Mouse (Mus musculus) embryo, embryonic 9.5 days (tissue): Measurements from ENCODE around the gene Syne2.

Experiments
- DNase-seq: peaks from one replicate; pipeline ENCODE4 v3.0.0-alpha.2; 2017; ENCODE audit errors: extremely low spot score

Syne2 gene

GRCm38 (mm10) chr12:75827751-75828150 is 9.8 kb downstream of the Syne2 start:
- no peak for DNase-seq

- DNase-seq: no peak
Observed at GRCm38 (mm10) chr12:75829616-75830015, 11.7 kb downstream of the Syne2 start.

DNA sequence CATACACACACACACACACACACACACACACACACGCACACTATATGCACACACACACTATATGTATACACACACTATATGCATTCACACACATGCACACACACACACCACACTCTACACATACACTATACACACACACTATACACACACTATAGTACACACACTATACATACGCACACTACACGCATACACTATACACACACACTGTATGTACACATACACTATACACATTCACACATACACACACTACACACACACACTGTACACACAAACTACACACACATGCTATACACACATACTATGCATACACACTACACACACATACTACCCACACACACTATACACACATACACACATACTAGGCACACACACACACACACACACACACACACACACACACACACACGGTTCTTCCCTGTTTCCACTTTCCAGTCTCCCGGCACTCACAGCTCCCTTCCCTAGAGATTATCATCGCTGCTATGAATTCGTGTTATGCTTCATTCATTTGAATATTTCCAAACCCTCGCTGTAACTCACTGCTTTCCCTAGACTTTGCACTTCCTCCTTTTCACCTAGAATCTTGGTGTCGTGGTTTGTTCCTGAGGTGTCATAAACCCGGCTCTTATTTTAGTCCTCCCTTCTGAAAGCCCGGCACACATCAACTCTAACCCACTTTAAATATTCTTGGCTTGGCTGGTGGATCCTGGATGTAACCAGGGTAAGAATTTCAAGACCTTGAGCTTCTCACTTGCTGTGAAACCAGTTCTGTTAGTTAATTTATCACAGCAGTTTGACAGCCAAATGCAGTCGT is 15.4 kb downstream of the Syne2 start:
- DNase-seq: no peak

DNA sequence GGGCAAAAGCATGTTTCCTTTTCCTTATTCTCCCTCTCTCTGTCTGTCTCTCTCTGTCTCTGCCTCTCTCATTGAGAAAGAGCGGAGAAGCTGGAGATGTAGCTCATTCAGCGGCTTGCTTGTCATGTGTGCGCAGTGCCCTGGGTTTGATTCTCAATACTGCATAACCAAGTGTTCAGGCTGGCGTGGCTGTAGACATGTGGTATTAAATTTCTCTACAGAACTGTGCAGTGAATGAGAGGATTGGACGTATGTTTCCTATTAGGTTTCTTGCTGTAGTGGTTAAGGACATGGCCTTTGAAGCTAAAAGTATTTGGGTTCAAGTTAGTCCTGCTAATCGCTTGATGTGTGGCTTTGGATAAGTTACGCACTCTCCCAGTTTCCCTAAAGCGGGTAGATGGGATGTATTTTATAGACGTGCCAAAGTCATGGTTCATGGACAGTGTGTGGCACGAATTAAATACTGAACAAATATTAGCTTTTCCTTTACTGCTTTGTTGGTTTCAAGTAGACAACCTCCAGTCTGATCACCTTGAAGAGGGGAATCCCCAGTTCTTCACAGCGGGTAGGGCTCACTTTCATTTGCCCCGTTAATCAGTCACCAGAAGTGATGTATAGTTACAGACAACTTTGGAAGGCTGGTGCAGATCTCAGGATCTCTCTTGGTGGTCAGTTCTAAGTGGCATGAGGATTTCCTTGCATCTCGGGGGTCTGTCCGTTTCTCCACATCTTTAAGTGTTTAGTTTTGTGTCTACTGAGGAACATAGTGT is 16.2 kb downstream of the Syne2 start:
- DNase-seq: peak; percentile 28

DNA sequence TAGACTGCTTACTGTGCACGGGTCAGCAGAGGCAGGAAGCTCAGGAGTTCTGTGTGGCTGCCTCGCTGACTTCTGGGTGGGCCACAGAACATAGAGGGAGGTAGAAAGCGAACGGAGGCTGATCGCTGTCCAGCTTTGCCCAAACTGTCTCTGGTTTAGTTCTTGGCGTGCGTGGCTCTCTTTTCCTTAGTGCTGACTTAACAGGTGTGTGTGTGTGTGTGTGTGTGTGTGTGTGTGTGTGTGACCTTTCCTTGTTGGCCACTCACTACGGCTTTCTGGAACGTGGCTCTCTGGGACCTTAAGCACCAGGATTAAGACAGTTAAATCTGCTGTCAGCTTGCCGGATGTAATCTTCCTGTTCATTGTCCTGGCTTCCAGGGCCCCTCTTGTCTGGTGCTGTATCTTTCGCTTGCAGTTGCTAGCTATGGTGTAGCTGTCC is 18.6 kb downstream of the Syne2 start:
- DNase-seq: peak; percentile 24

GRCm38 (mm10) chr12:75837462-75837861 is 19.5 kb downstream of the Syne2 start:
- DNase-seq: no peak

GRCm38 (mm10) chr12:75839083-75839736 is 21.3 kb downstream of the Syne2 start:
- no peak for DNase-seq

- DNase-seq: no peak
Observed at GRCm38 (mm10) chr12:75841183-75841582, 23.2 kb downstream of the Syne2 start.

- DNase-seq: no peak
Observed at GRCm38 (mm10) chr12:75844311-75844710, 26.4 kb downstream of the Syne2 start.

GRCm38 (mm10) chr12:75845070-75845469 is 27.1 kb downstream of the Syne2 start:
- DNase-seq: no peak

DNA sequence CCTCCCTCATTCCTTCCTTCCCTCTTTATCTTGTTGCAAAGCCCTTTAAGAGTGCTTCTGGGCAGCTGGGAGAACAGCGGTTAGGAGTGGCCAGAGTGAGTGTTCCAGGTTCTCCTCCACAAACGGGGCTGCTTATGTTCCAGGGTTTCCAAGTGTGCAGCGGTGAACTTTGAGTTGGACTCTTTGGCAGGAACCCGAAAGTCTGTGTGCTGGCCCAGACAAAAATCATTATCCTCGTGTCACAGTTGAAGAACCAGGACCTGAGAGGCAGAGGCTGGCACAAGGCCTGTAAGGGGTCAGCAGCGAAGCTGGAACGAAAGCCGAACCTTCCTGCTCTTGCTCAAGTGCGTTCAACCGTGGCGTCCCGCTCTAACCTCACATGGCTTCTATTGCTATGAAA is 28.6 kb downstream of the Syne2 start:
- no peak for DNase-seq

- no peak for DNase-seq
Observed at GRCm38 (mm10) chr12:75850205-75850604, 32.3 kb downstream of the Syne2 start.

DNA sequence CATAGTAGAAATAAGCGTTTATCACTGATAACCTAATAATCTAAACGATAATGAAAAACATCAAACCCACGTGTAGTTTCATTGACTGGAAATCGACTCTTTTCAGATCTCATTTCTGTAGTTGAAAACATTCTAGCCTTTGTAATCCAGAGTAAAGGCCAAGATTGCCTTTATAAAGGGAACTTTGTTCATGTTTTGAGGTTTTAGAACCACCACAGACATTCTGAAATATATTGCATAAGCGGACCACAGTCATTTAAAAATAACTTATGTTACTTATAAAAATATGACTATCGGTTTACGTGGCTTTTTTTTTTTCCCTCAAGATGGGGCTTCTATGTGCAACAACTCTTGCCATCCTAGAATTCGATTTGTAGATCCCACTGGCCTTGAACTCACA is 33.5 kb downstream of the Syne2 start:
- DNase-seq: no peak

DNA sequence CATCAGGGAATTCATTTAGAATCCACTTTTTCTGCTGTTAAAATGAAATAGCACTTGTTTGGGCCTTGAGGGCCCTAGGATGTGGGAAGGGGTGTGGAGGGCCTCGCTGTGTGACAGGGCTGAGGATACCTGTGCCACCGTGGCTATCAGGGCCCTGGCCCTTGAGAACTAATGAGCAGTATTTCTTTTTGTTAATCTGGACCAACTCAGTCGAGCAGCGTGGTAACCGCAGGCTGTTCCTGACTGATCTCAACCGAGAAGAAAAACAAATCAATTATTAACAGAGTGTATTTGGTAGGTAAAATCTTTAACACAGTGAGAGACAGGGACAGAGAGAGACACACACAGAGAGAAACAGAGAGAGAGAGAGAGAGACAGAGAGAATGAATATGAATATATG is 34.5 kb downstream of the Syne2 start:
- no peak for DNase-seq

GRCm38 (mm10) chr12:75853559-75853958 is 35.6 kb downstream of the Syne2 start:
- no peak for DNase-seq

GRCm38 (mm10) chr12:75855051-75855453 is 37.1 kb downstream of the Syne2 start:
- peak; percentile 7 for DNase-seq

DNA sequence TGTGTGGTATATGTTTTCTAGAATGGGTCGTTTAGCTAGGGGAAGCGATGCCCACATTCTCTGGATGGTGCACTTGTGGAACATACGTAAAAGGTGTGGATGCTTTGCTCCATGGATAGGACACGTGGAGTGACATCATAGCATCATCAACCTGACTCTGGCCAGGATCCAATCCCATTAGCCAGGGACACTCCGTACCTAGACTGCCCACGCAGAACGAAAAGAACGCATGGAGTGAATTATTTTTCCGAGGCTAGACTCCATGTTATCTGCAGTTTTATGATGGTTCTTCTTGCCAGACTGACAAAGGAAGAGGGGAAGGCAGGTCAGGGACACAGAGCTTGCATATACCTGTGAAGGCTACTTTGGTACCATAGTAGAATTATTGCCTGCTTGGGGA is 37.7 kb downstream of the Syne2 start:
- DNase-seq: no peak

DNA sequence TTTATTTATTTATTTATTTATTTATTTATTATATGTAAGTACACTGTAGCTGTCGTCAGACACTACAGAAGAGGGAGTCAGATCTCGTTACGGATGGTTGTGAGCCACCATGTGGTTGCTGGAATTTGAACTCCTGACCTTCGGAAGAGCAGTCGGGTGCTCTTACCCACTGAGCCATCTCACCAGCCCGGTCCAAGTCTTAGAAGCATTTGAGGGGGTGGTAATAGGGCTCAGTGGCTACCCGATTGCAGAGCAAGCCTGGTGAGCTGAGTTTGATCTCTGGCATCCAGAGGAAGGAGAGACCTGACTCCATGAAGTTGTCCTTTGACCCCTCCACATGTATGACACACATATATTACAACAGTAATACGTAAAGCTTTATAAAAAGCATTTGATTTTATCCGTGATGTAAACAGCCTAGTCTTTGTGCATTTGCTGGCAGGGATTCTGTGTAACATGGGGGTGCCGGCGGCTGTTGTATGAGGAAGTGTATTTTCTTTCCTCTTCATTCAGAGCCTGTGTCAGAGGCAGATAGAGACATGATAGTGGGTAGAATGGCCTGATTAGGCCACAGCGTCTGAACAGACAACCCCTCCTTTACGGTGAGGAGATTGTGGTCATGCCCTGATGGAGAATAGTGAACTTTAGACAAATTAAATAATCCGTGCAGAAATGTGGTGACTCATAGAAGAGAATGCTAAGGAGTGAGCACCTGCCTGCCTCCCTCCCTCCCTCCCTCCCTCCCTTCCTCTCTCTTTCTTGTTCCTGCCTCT is 38.3 kb downstream of the Syne2 start:
- no peak for DNase-seq

- no peak for DNase-seq
Observed at GRCm38 (mm10) chr12:75859936-75860335, 42.0 kb downstream of the Syne2 start.

GRCm38 (mm10) chr12:75860843-75861242 is 42.9 kb downstream of the Syne2 start:
- no peak for DNase-seq

- DNase-seq: no peak
Observed at GRCm38 (mm10) chr12:75865166-75865565, 47.2 kb downstream of the Syne2 start.
